Mouse (Mus musculus): ENCODE data around the gene Cdk5rap2.

DNA sequence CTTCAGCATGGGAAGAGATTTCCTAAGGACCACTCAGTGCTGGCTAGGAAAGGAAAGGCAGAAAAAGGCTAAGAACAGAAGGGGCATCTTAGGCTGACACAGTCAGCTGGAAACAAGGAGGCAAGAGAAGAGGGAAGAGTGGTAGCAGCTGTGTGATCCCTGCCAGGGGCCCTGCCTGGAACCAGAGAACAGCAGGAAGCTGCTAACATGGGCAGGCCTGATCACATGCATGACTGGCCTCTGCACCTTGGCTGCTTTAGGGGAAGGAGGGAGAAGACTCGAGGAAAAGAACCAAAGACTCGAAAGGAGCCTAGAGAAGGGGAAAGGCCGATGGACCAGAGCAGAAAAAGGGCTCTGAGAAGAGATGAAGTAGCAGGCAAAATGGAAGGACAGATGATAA lies 188.4 kb downstream of the Cdk5rap2 start:
- TF ChIP-seq POLR2A (IDR thresholded peaks at IDR 0.05; ENCODE audit: borderline replicate concordance, insufficient read depth, low read length) (no peak), CTCF (IDR thresholded peaks at IDR 0.05; ENCODE audit: borderline replicate concordance, insufficient read depth, low read depth, low read length) (no peak)

All from cerebellum, adult 2 months (tissue).